Mouse (Mus musculus) liver, embryonic 14.5 days (tissue): ENCODE results near the gene Pom121l2.

Experiments used
- CTCF ChIP-seq: IDR thresholded peaks from 2 replicates; pipeline ENCODE4 v1.5.1; 2016; ENCODE audit warnings: antibody characterized with exemption, low read depth, control low read depth
- EP300 ChIP-seq: IDR thresholded peaks from 2 replicates; pipeline ENCODE4 v1.6.1; 2016; ENCODE audit warnings: antibody characterized with exemption, low read depth

GRCm38 (mm10) chr13:22037415-22037814 lies 56.4 kb downstream of the Pom121l2 start:
- TF ChIP-seq CTCF (no peak), EP300 (no peak)
